Mouse (Mus musculus): Measurements from ENCODE around the gene Slc22a30.

GRCm38 (mm10) chr19:8448321-8448720 lies 43.4 kb upstream of the Slc22a30 start:
- TF ChIP-seq CTCF (IDR thresholded peaks at IDR 0.05; ENCODE audit: low read depth, low read length) = no peak
- no peak for TF ChIP-seq POLR2A (IDR thresholded peaks at IDR 0.05; ENCODE audit: extremely low read depth, insufficient read depth, low read length)

Data from liver, adult 2 months (tissue).